Mouse (Mus musculus): ENCODE results near the gene Cplx3. TPM values are rescaled to one million over a fixed set of nuclear protein-coding genes. Genes with fewer than 3 reads are reported as not detected.

Cplx3 gene
- polyA plus RNA-seq, 1 experiment from 2014 or later = 0.09 TPM

GRCm38 (mm10) chr9:57598851-57599563 is 7.1 kb downstream of the Cplx3 start:
- peak; percentile 44 for DNase-seq (ENCODE audit: low spot score)
- WGBS = 39% methylated on average over 8 of the region's 8 CpGs

DNA sequence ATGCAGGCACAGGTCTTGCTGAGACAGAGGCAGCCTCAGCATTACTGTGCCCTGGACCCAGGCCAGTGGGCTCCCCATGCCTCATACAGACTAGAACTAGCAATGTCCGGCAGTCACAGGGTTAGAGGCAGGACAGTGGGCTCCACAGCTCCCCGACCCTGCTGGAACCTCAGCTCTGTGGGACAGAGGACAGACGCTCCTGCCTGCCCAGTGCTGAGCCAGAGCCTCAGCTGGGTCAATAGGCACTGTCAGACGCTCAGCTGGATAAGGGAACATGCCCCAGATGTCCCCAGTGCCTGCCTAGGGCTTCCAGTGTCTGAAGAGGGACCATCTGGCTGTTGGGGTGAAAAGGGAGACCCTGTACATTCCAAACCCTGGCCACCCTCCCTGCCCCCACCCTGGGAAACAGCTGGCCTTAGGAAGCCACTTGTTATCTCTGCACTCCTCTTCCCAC is 8.1 kb downstream of the Cplx3 start:
- peak overlapping the region; percentile 56 for H3K27ac ChIP-seq (ENCODE audit: low read depth, low read length)
- peaks cover 5% of the 10 kb centered on the region; the same call in 1 of the 2 replicates for H3K4me1 ChIP-seq (replicated peaks; ENCODE audit: control insufficient read depth, insufficient read depth, low read length)
- H3K36me3 ChIP-seq (ENCODE audit: control insufficient read depth, insufficient read depth, low read length) = 0 out of 2 replicates have a peak, but pooled peaks cover 2% of the 10 kb centered on the region
- no peaks in the 10 kb centered on the region for H3K27me3 ChIP-seq (ENCODE audit: control insufficient read depth, insufficient read depth, low read length)
- DNase-seq (ENCODE audit: low spot score) = peak; percentile 41
- H3K4me2 ChIP-seq (replicated peaks; ENCODE audit: low read depth, low read length) = no peak overlapping the region
- WGBS = 17% methylated on average over 4 of the region's 4 CpGs
- no peaks in the 10 kb centered on the region for H3K9me3 ChIP-seq (ENCODE audit: control insufficient read depth, low read length)
- no peak overlapping the region for H3K9ac ChIP-seq (ENCODE audit: low read depth, low read length)
- no peak overlapping the region for H3K4me3 ChIP-seq (ENCODE audit: low read depth, low read length)
- ATAC-seq (ENCODE audit: low FRiP score) = peak; percentile 61

More at GRCm38 (mm10) chr9:57598851-57599563, 7.1 kb downstream of the Cplx3 start:
- H3K9me3 ChIP-seq (ENCODE audit: control insufficient read depth, low read length) = no peaks in the 10 kb centered on the region
- H3K36me3 ChIP-seq (ENCODE audit: control insufficient read depth, insufficient read depth, low read length) = 0 out of 2 replicates have a peak, but pooled peaks cover 2% of the 10 kb centered on the region
- H3K27me3 ChIP-seq (ENCODE audit: control insufficient read depth, insufficient read depth, low read length) = no peaks in the 10 kb centered on the region
- H3K4me3 ChIP-seq (ENCODE audit: low read depth, low read length) = no peak overlapping the region
- ATAC-seq (ENCODE audit: low FRiP score) = peak; percentile 69
- peaks cover 5% of the 10 kb centered on the region; the same call in 1 of the 2 replicates for H3K4me1 ChIP-seq (replicated peaks; ENCODE audit: control insufficient read depth, insufficient read depth, low read length)
- peak overlapping the region; percentile 17 for H3K27ac ChIP-seq (ENCODE audit: low read depth, low read length)
- no peak overlapping the region for H3K9ac ChIP-seq (ENCODE audit: low read depth, low read length)
- no peak overlapping the region for H3K4me2 ChIP-seq (replicated peaks; ENCODE audit: low read depth, low read length)

- no peak for ATAC-seq (ENCODE audit: low FRiP score)
- no peak overlapping the region for H3K4me3 ChIP-seq (ENCODE audit: low read depth, low read length)
- H3K9me3 ChIP-seq (ENCODE audit: control insufficient read depth, low read length) = no peaks in the 10 kb centered on the region
- peaks cover 5% of the 10 kb centered on the region; the same call in 1 of the 2 replicates for H3K4me1 ChIP-seq (replicated peaks; ENCODE audit: control insufficient read depth, insufficient read depth, low read length)
- no peak for DNase-seq (ENCODE audit: low spot score)
- H3K4me2 ChIP-seq (replicated peaks; ENCODE audit: low read depth, low read length) = no peak overlapping the region
- H3K27ac ChIP-seq (ENCODE audit: low read depth, low read length) = no peak overlapping the region
- WGBS = 84% methylated on average over 8 of the region's 8 CpGs
- 0 out of 2 replicates have a peak, but pooled peaks cover 2% of the 10 kb centered on the region for H3K36me3 ChIP-seq (ENCODE audit: control insufficient read depth, insufficient read depth, low read length)
- H3K9ac ChIP-seq (ENCODE audit: low read depth, low read length) = no peak overlapping the region
- no peaks in the 10 kb centered on the region for H3K27me3 ChIP-seq (ENCODE audit: control insufficient read depth, insufficient read depth, low read length)
Measured at GRCm38 (mm10) chr9:57597265-57597664, 8.8 kb downstream of the Cplx3 start.

GRCm38 (mm10) chr9:57594174-57594509 is 11.9 kb downstream of the Cplx3 start:
- H3K27ac ChIP-seq (ENCODE audit: low read depth, low read length) = no peak overlapping the region
- H3K27me3 ChIP-seq (ENCODE audit: control insufficient read depth, insufficient read depth, low read length) = no peaks in the 10 kb centered on the region
- DNase-seq (ENCODE audit: low spot score) = no peak
- no peaks in the 10 kb centered on the region for H3K9me3 ChIP-seq (ENCODE audit: control insufficient read depth, low read length)
- 0 out of 2 replicates have a peak, but pooled peaks cover 2% of the 10 kb centered on the region for H3K36me3 ChIP-seq (ENCODE audit: control insufficient read depth, insufficient read depth, low read length)
- peaks cover 2% of the 10 kb centered on the region; the same call in 1 of the 2 replicates for H3K4me1 ChIP-seq (replicated peaks; ENCODE audit: control insufficient read depth, insufficient read depth, low read length)
- no peak overlapping the region for H3K4me3 ChIP-seq (ENCODE audit: low read depth, low read length)
- H3K9ac ChIP-seq (ENCODE audit: low read depth, low read length) = no peak overlapping the region
- no peak overlapping the region for H3K4me2 ChIP-seq (replicated peaks; ENCODE audit: low read depth, low read length)
- ATAC-seq (ENCODE audit: low FRiP score) = no peak
- WGBS = 66% methylated on average over 9 of the region's 9 CpGs

DNA sequence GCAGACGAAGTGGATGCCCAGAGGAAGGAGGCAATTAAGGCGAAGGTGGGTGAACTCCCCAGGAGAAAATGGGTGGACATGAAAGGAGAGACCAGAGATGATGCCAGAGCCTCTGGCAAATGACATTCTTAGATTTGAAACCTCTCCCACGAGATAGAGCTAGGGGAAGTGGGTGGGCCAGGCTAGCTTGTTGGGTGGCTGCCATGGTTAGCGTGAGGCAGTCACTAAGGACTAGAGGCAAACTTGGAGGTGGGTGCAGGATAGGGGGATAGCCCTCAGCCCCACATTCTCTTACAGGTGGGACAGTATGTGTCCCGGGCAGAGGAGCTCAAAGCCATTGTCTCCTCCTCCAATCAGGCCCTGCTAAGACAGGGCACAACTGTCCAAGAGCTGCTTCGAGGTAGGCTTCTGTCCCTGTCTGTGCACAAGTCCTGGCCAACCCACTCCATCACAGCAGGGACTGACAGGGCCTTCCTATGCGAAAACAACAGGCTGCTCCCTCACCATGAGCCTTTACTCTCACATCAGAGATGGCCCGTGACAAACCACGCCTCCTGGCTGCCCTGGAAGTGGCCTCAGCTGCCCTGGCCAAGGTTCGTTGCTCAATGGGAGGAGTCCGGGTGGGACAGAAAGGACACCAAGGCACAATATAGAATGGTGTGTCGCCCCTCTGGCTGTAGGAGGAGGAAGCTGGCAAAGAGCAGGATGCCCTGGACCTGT is 12.5 kb downstream of the Cplx3 start:
- ATAC-seq (ENCODE audit: low FRiP score) = no peak
- 38% methylated on average over 11 of the region's 12 CpGs for WGBS
- no peak overlapping the region for H3K9ac ChIP-seq (ENCODE audit: low read depth, low read length)
- no peaks in the 10 kb centered on the region for H3K27me3 ChIP-seq (ENCODE audit: control insufficient read depth, insufficient read depth, low read length)
- peaks cover 2% of the 10 kb centered on the region; the same call in 1 of the 2 replicates for H3K4me1 ChIP-seq (replicated peaks; ENCODE audit: control insufficient read depth, insufficient read depth, low read length)
- H3K27ac ChIP-seq (ENCODE audit: low read depth, low read length) = no peak overlapping the region
- 0 out of 2 replicates have a peak, but pooled peaks cover 2% of the 10 kb centered on the region for H3K36me3 ChIP-seq (ENCODE audit: control insufficient read depth, insufficient read depth, low read length)
- no peak overlapping the region for H3K4me3 ChIP-seq (ENCODE audit: low read depth, low read length)
- no peaks in the 10 kb centered on the region for H3K9me3 ChIP-seq (ENCODE audit: control insufficient read depth, low read length)
- H3K4me2 ChIP-seq (replicated peaks; ENCODE audit: low read depth, low read length) = no peak overlapping the region
- peak; percentile 30 for DNase-seq (ENCODE audit: low spot score)

GRCm38 (mm10) chr9:57590726-57591125 is 15.4 kb downstream of the Cplx3 start:
- no peak overlapping the region for H3K9ac ChIP-seq (ENCODE audit: low read depth, low read length)
- no peaks in the 10 kb centered on the region for H3K27me3 ChIP-seq (ENCODE audit: control insufficient read depth, insufficient read depth, low read length)
- no peak for DNase-seq (ENCODE audit: low spot score)
- no peaks in the 10 kb centered on the region for H3K4me1 ChIP-seq (replicated peaks; ENCODE audit: control insufficient read depth, insufficient read depth, low read length)
- ATAC-seq (ENCODE audit: low FRiP score) = no peak
- no peak overlapping the region for H3K4me2 ChIP-seq (replicated peaks; ENCODE audit: low read depth, low read length)
- WGBS = 34% methylated on average over 5 of the region's 5 CpGs
- H3K9me3 ChIP-seq (ENCODE audit: control insufficient read depth, low read length) = no peaks in the 10 kb centered on the region
- H3K36me3 ChIP-seq (ENCODE audit: control insufficient read depth, insufficient read depth, low read length) = 0 out of 2 replicates have a peak, but pooled peaks cover 2% of the 10 kb centered on the region
- H3K27ac ChIP-seq (ENCODE audit: low read depth, low read length) = no peak overlapping the region
- H3K4me3 ChIP-seq (ENCODE audit: low read depth, low read length) = no peak overlapping the region

GRCm38 (mm10) chr9:57589224-57590126 is 16.6 kb downstream of the Cplx3 start, which contains the start of gene Ulk3:
Ulk3 (plus strand) TSS chr9:57589452.
- Histone ChIP-seq H3K9me3 (ENCODE audit: control insufficient read depth, low read length) (no peaks in the 10 kb centered on the region), H3K4me3 (ENCODE audit: low read depth, low read length) (peak within 1 kb of the TSS; percentile 79), H3K4me2 (replicated peaks; ENCODE audit: low read depth, low read length) (peak within 1 kb of the TSS; percentile 93), H3K9ac (ENCODE audit: low read depth, low read length) (peak within 1 kb of the TSS; percentile 76), H3K36me3 (ENCODE audit: control insufficient read depth, insufficient read depth, low read length) (no peaks in the 10 kb centered on the region), H3K27ac (ENCODE audit: low read depth, low read length) (peak within 1 kb of the TSS; percentile 70), H3K4me1 (replicated peaks; ENCODE audit: control insufficient read depth, insufficient read depth, low read length) (no peaks in the 10 kb centered on the region), H3K27me3 (ENCODE audit: control insufficient read depth, insufficient read depth, low read length) (no peaks in the 10 kb centered on the region)
- ATAC-seq (ENCODE audit: low FRiP score) (peak; percentile 78), DNase-seq (ENCODE audit: low spot score) (peak; percentile 77)
- under 1% methylated on average over 58 of the region's 58 CpGs for WGBS

DNA sequence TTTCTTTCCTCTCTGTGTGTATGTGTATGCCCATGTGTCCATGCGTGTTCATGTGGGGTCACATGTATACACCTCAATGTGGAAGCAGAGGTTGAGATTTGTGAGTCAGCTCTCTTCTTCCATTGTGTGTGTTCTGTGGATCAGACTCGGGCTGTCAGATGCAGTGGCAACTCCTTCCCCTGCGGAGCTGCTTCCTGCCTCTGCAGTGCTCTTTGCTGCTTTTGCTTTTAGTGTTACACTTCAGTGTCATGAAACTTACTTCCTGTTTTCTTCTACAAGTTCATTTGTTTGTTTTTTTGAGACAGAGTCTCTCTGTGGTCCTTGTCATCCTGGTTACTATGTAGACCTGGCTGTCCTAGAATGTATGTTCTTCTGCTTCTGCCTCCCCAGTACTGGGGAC is 21.1 kb downstream of the Cplx3 start:
- Histone ChIP-seq H3K4me3 (ENCODE audit: low read depth, low read length) (no peak overlapping the region), H3K36me3 (ENCODE audit: control insufficient read depth, insufficient read depth, low read length) (no peaks in the 10 kb centered on the region)
- WGBS = 85% methylated on average over 3 of the region's 3 CpGs

More for the DNA sequence above, 21.1 kb downstream of the Cplx3 start:
- Histone ChIP-seq H3K4me2 (replicated peaks; ENCODE audit: low read depth, low read length) (no peak overlapping the region), H3K27ac (ENCODE audit: low read depth, low read length) (no peak overlapping the region), H3K4me1 (replicated peaks; ENCODE audit: control insufficient read depth, insufficient read depth, low read length) (no peaks in the 10 kb centered on the region), H3K27me3 (ENCODE audit: control insufficient read depth, insufficient read depth, low read length) (no peaks in the 10 kb centered on the region), H3K9ac (ENCODE audit: low read depth, low read length) (no peak overlapping the region), H3K9me3 (ENCODE audit: control insufficient read depth, low read length) (no peaks in the 10 kb centered on the region)
- no peak for DNase-seq (ENCODE audit: low spot score)
- ATAC-seq (ENCODE audit: low FRiP score) = no peak

Measured in hindbrain, embryonic 11.5 days (tissue).